Mouse (Mus musculus) liver, embryonic 12.5 days (tissue): ENCODE results near the gene Igfbp4. TPM values are rescaled to one million over a fixed set of nuclear protein-coding genes. Genes with fewer than 3 reads are reported as not detected.

ENCODE experiments used
- ATAC-seq: fragments of 200-750 bp; cut with Nextera tagmentation; 2 replicates; pipeline ENCODE4 v1.8.0; 2017; ENCODE audit warnings: moderate number of reproducible peaks, mild to moderate bottlenecking, moderate library complexity
- H3K27ac ChIP-seq: fragments of 300-500 bp; sonication (generic); 2 replicates; pipeline ENCODE4 v1.5.1; 2016; ENCODE audit warnings: mild to moderate bottlenecking
- H3K27me3 ChIP-seq: fragments of 300-500 bp; sonication (generic); replicated peaks from 2 replicates; pipeline ENCODE4 v1.6.1; 2016; ENCODE audit warnings: mild to moderate bottlenecking, moderate library complexity
- H3K36me3 ChIP-seq: fragments of 300-500 bp; sonication (generic); 2 replicates; pipeline ENCODE4 v1.6.1; 2016; ENCODE audit warnings: mild to moderate bottlenecking, moderate library complexity
- H3K4me1 ChIP-seq: fragments of 300-500 bp; sonication (generic); 2 replicates; pipeline ENCODE4 v1.6.1; 2016
- H3K4me2 ChIP-seq: fragments of 300-500 bp; sonication (generic); 2 replicates; pipeline ENCODE4 v1.6.1; 2016; ENCODE audit warnings: mild to moderate bottlenecking, moderate library complexity
- H3K4me3 ChIP-seq: fragments of 300-500 bp; sonication (generic); 2 replicates; pipeline ENCODE4 v1.5.1; 2016; ENCODE audit warnings: mild to moderate bottlenecking, moderate library complexity
- H3K9ac ChIP-seq: fragments of 300-500 bp; sonication (generic); 2 replicates; pipeline ENCODE4 v1.6.1; 2016; ENCODE audit warnings: mild to moderate bottlenecking, moderate library complexity
- H3K9me3 ChIP-seq: fragments of 300-500 bp; sonication (generic); replicated peaks from 2 replicates; pipeline ENCODE4 v1.6.1; 2016; ENCODE audit warnings: mild to moderate bottlenecking, moderate library complexity
- WGBS: fragments of 180-500 bp; shearing (Covaris S2); methylation state at CpG from one replicate; pipeline ENCODE4 v1.1.7; 2016; ENCODE audit not compliant: insufficient replicate concordance; 5-methylcytosine and 5-hydroxymethylcytosine counted together
- polyA plus RNA-seq: library from polyadenylated mRNA; unstranded; fragments of >200 nt; fragmentation: Nextera tagmentation; extraction: Ambion mirVana; gene quantifications from 2 replicates; pipeline ENCODE4 v1.2.1, GENCODE M21; 2016

Gene Igfbp4
- polyA plus RNA-seq, 1 experiment from 2014 or later = 236 TPM

DNA sequence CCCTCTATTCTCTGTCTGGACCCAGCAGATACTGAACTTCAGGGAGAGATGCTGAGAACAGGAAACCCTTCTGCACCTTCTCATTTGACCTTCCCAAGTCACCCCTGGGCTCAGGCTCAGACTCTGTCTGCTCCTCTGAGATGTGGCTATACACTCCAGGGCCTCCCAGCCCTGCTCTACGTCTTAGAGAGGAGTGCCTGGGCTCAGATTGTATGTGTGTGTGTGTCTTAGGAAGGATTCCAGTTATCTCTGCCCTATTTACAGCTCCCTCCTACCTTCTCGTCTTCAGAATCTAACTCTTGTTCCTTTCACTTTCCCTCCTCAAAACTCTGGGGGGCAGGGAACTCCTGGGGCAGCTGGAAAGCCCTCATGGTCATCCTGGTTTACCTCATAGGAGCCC, 47.4 kb downstream of the Igfbp4 start:
- H3K4me3 ChIP-seq = no peak overlapping the region

DNA sequence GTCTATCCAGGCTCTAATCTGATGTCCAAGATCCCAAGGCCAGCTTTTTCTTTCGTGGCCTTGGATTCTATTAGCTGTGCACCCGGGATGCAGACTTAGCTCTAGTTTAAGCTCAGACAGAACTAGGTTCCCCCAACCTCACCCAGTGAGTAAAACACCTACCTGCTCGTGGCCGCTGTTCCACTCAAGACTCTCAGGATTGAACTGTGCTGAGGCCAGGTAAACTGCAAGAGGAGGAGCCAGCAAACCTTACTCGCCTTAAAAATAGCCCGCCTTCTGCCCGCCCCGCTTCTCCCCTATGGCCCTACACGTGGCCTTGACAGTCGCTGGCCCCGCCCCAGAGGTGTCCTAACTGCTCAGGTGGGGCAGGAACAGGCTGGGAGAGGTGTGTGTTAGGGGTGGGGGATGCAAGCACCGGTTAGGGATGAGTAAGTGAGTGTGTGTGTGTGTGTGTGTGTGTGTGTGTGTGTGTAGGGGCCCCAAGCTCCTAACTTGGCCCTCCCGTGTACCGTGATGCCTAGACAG, 48.1 kb downstream of the Igfbp4 start, which contains the start of gene Tns4:
Gene Tns4 (minus strand): TSS at position 230 of the 525 bp plus-strand sequence.
- no peak for ATAC-seq
- WGBS = 48% methylated on average over 14 of the region's 14 CpGs
- Histone ChIP-seq H3K4me3 (no peak within 1 kb of the TSS), H3K4me2 (no peak within 1 kb of the TSS), H3K27ac (no peak within 1 kb of the TSS), H3K36me3 (no peaks in the 10 kb centered on the region), H3K9ac (no peak within 1 kb of the TSS), H3K4me1 (no peaks in the 10 kb centered on the region), H3K9me3 (no peaks in the 10 kb centered on the region), H3K27me3 (peaks cover 36% of the 10 kb centered on the region)

More for the DNA sequence above, 47.4 kb downstream of the Igfbp4 start:
- Histone ChIP-seq H3K4me2 (no peak overlapping the region), H3K9me3 (no peaks in the 10 kb centered on the region), H3K36me3 (no peaks in the 10 kb centered on the region), H3K27ac (no peak overlapping the region), H3K9ac (no peak overlapping the region), H3K27me3 (peaks cover 34% of the 10 kb centered on the region), H3K4me1 (no peaks in the 10 kb centered on the region)
- 28% methylated on average over 2 of the region's 2 CpGs for WGBS
- ATAC-seq = no peak

- 76% methylated on average over 8 of the region's 8 CpGs for WGBS
- Histone ChIP-seq H3K9me3 (no peaks in the 10 kb centered on the region), H3K4me3 (no peak overlapping the region), H3K4me1 (no peaks in the 10 kb centered on the region), H3K9ac (no peak overlapping the region), H3K36me3 (no peaks in the 10 kb centered on the region), H3K27ac (no peak overlapping the region), H3K4me2 (no peak overlapping the region), H3K27me3 (peaks cover 36% of the 10 kb centered on the region)
- no peak for ATAC-seq
These were observed 49.3 kb downstream of the Igfbp4 start for GRCm38 (mm10) chr11:99090391-99090790.

DNA sequence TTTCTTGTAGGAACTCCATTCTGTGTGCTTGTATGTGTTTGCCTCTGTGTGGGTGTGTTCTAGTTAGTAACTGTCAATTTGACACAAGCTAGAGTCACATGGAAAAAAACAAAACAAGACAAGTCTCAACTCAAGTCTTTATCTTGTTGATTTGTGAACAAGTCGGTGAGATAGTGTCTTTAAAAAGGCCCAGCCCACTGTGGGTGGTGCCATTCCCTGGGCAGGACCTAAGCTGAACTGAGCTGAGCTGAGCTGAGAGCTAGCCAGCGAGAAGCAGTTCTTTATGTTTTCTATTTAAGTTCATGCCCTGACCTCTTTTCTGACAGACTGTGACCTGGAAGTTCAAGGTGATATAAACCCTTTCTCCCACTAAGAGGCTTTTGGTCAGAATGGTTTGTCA, 50.6 kb downstream of the Igfbp4 start:
- H3K9ac ChIP-seq = no peak overlapping the region
- no peaks in the 10 kb centered on the region for H3K36me3 ChIP-seq
- no peak overlapping the region for H3K27ac ChIP-seq
- H3K4me1 ChIP-seq = no peaks in the 10 kb centered on the region
- no peak overlapping the region for H3K4me2 ChIP-seq
- H3K9me3 ChIP-seq = no peaks in the 10 kb centered on the region
- no peak for ATAC-seq
- peaks cover 36% of the 10 kb centered on the region for H3K27me3 ChIP-seq
- H3K4me3 ChIP-seq = no peak overlapping the region
- 43% methylated on average over 2 of the region's 2 CpGs for WGBS

- Histone ChIP-seq H3K27ac (no peak overlapping the region), H3K9me3 (no peaks in the 10 kb centered on the region), H3K27me3 (peaks cover 18% of the 10 kb centered on the region), H3K4me2 (no peak overlapping the region), H3K36me3 (no peaks in the 10 kb centered on the region), H3K4me1 (no peaks in the 10 kb centered on the region), H3K9ac (no peak overlapping the region), H3K4me3 (no peak overlapping the region)
- no peak for ATAC-seq
- WGBS = 49% methylated on average over 7 of the region's 7 CpGs
These were observed 52.7 kb downstream of the Igfbp4 start for GRCm38 (mm10) chr11:99093740-99094139.

- WGBS = 62% methylated on average over 2 of the region's 2 CpGs
These were observed 54.0 kb downstream of the Igfbp4 start for GRCm38 (mm10) chr11:99094911-99095676.

DNA sequence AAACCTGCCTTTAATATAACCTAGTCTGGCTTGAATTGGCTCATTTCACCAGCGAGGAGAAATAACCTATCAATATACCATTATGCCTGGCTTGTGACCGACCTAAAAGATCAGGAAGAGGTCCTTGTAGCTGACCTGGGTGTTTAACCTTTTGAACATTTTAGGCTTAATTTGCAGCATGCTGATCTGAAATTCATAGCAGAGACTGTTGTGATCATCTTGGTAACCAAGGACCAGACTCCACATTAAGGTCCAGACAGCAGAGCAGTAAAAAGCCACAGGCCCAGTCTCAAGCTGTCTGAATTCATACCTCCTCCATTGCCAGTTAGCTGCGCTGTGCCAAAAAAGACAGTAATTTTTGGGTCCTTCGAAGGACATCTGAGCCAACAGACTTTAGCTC, 54.7 kb downstream of the Igfbp4 start:
- Histone ChIP-seq H3K27me3 (0 out of 2 replicates have a peak, but pooled peaks cover 4% of the 10 kb centered on the region), H3K4me1 (no peaks in the 10 kb centered on the region), H3K36me3 (no peaks in the 10 kb centered on the region), H3K9ac (no peak overlapping the region), H3K4me3 (no peak overlapping the region), H3K27ac (no peak overlapping the region), H3K9me3 (no peaks in the 10 kb centered on the region), H3K4me2 (no peak overlapping the region)
- 76% methylated on average over 4 of the region's 4 CpGs for WGBS
- ATAC-seq = no peak

More at GRCm38 (mm10) chr11:99094911-99095676, 54.0 kb downstream of the Igfbp4 start:
- ATAC-seq = no peak
- Histone ChIP-seq H3K9me3 (no peaks in the 10 kb centered on the region), H3K9ac (no peak overlapping the region), H3K4me1 (no peaks in the 10 kb centered on the region), H3K27ac (no peak overlapping the region), H3K4me2 (no peak overlapping the region), H3K36me3 (no peaks in the 10 kb centered on the region), H3K27me3 (0 out of 2 replicates have a peak, but pooled peaks cover 4% of the 10 kb centered on the region), H3K4me3 (no peak overlapping the region)

DNA sequence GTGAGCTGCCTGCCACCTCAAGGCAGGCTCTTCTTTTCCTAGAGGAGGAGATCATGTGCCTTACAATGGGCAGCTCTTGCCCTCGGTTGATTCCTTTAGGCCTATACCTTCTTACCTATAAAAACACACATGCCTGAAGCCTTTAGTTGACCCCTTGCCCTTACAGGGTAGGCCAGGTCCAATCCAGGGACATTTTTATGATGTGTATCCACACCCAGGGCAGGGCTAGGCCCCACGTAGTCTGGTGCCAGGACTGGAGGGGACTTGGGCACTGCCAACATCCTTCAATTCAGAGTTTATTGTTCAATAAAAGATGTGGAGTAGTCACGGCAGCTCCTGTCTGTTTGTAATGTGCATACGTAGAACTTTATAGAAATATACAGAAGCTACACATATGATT, 55.4 kb downstream of the Igfbp4 start:
- Histone ChIP-seq H3K9me3 (no peaks in the 10 kb centered on the region), H3K4me3 (no peak overlapping the region), H3K9ac (no peak overlapping the region), H3K27me3 (0 out of 2 replicates have a peak, but pooled peaks cover 4% of the 10 kb centered on the region), H3K4me1 (no peaks in the 10 kb centered on the region), H3K27ac (no peak overlapping the region), H3K4me2 (no peak overlapping the region), H3K36me3 (no peaks in the 10 kb centered on the region)
- ATAC-seq = no peak
- WGBS = 75% methylated on average over 4 of the region's 4 CpGs

DNA sequence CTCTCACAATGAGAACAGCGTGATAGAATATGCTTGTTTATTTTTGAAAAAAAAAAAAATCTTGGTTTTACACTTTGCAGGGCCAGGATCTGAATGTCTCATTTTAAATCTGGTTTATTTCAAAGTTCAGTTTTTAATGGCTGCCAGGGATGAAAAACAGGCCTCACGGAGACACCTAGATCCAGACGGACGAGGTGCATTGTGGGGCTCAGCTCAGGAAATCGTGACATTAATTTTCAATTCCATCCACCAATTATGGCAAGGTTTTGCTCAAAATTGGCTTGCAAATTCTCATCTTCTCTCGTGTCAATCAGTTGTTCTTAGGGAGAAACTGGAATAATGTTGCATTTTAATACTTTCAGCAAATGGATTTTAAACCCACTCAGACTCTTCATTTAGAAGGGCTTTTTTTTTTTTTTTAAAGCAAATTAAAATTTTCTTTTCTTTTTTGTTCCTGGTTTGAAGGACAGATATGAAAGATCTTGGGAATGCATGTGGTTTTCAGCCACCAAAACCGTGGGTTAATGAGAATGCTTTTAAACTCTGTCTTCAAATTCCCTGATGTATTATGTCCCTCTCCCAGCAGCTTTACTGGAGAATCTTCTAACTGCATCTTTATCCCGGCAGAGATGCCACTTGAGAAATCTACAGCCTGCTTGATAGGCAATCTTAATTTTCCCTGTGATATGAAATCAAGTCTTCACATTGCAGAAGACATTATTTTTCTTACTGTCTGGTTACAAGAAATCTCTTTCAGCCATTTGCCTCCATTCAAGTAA, 56.1 kb downstream of the Igfbp4 start:
- Histone ChIP-seq H3K9ac (no peak overlapping the region), H3K9me3 (no peaks in the 10 kb centered on the region), H3K36me3 (no peaks in the 10 kb centered on the region), H3K27me3 (0 out of 2 replicates have a peak, but pooled peaks cover 8% of the 10 kb centered on the region), H3K4me3 (no peak overlapping the region), H3K4me1 (no peaks in the 10 kb centered on the region), H3K27ac (no peak overlapping the region), H3K4me2 (no peak overlapping the region)
- WGBS = 68% methylated on average over 8 of the region's 8 CpGs
- ATAC-seq = no peak

GRCm38 (mm10) chr11:99098924-99099323, 57.9 kb downstream of the Igfbp4 start:
- no peak overlapping the region for H3K9ac ChIP-seq
- no peak overlapping the region for H3K4me3 ChIP-seq
- H3K36me3 ChIP-seq = no peaks in the 10 kb centered on the region
- WGBS = 63% methylated on average over 9 of the region's 9 CpGs
- no peak overlapping the region for H3K4me2 ChIP-seq
- no peak overlapping the region for H3K27ac ChIP-seq
- 0 out of 2 replicates have a peak, but pooled peaks cover 4% of the 10 kb centered on the region for H3K27me3 ChIP-seq
- no peak for ATAC-seq
- no peaks in the 10 kb centered on the region for H3K4me1 ChIP-seq
- no peaks in the 10 kb centered on the region for H3K9me3 ChIP-seq

DNA sequence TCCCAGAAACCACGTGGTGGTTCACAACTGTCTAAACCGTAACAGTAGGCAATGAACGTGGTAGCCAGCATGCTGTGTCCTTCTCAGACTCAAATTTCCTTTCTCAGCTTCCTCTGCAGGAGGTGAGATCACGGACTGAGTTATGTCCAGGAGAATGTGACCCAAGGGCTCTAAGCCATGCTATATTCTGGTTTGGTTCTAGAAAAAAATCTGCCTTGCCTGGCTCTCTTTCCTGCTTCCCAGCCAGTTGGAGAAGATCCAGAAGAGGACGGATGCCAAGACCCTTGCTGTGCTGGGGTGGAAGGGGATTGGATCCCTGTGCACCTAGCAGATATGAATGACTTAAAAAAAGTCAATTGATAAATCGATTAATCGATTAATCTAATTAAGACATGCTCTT, 58.5 kb downstream of the Igfbp4 start:
- no peak overlapping the region for H3K9ac ChIP-seq
- H3K27me3 ChIP-seq = 0 out of 2 replicates have a peak, but pooled peaks cover 4% of the 10 kb centered on the region
- 58% methylated on average over 7 of the region's 7 CpGs for WGBS
- no peaks in the 10 kb centered on the region for H3K36me3 ChIP-seq
- H3K4me3 ChIP-seq = no peak overlapping the region
- H3K4me2 ChIP-seq = no peak overlapping the region
- no peak for ATAC-seq
- no peaks in the 10 kb centered on the region for H3K4me1 ChIP-seq
- no peak overlapping the region for H3K27ac ChIP-seq
- no peaks in the 10 kb centered on the region for H3K9me3 ChIP-seq

DNA sequence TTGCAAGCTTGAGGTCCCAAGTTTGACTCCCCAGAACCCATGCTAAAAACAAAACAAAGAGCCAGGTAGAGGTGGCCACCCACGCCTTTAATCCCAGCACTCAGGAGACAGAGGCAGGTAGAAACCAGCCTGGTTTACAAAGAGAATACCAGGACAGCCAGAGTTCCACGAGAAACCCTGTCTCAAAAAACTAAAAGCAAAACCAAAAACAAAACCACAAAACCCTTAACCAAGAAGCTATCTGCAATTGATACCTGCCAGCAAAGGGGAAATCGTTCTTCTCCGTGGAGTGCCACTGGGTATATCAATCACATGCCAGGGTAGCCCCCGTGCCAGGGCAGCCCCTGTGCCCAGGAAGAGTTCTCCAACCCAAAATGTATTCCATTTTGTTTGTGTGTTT, 59.2 kb downstream of the Igfbp4 start:
- WGBS = 33% methylated on average over 5 of the region's 5 CpGs
- no peak for ATAC-seq
- H3K9ac ChIP-seq = no peak overlapping the region

More for the DNA sequence above, 59.2 kb downstream of the Igfbp4 start:
- Histone ChIP-seq H3K4me1 (peaks cover 2% of the 10 kb centered on the region; the same call in 1 of the 2 replicates), H3K4me3 (no peak overlapping the region), H3K27me3 (0 out of 2 replicates have a peak, but pooled peaks cover 4% of the 10 kb centered on the region), H3K9me3 (no peaks in the 10 kb centered on the region), H3K27ac (no peak overlapping the region), H3K36me3 (no peaks in the 10 kb centered on the region), H3K4me2 (no peak overlapping the region)
